Mouse (Mus musculus) cerebellum, postnatal 4 days (tissue): Measurements from ENCODE around the gene H2-T22.
A peak's percentile ranks its signal among the peaks of the same experiment; 100 is the strongest.
"Not testable (repeated sequence)": the region's sequence is repeated elsewhere in the genome, so short reads cannot be mapped to it uniquely, and the experiment has no call there.

Source experiments
- DNase-seq, 2 experiments: peaks; one replicate each; pipeline ENCODE4 v3.0.0; 2022; ENCODE audit warnings: low spot score in 2 of 2, mixed read lengths in 1 of 2

Gene H2-T22

DNA sequence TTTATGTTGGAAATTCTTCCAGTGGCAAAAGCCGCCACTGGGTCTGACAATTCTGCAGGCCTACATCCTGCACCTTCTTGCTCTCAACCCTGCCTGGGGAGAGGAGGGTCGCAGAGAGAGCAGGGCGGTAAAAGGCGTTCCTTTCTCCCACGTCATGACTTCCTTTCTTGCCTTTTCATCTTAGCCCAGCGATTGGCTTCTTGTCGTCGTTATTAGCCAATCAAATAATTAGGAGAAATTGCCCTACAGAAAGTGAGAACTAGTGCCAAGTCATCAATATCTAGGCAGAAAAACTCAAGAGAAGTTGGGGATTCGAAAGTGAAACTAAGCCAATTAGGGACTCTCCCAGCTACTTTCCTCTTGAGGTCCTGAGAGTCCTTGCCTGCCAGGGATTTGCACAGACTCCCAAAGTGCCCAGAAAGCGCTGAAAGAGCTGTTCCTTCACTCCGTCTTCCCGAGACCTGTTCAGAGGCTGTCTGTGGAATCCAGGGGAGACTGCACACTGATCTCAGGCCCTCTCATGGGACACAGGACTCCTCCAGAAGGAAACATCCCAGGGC, at the start of gene H2-T22, which contains the start of gene Gm6034:
Gene H2-T22 (minus strand): TSS at position 138 of the 560 bp plus-strand sequence.
Gene Gm6034 (plus strand): TSS at position 352 of the 560 bp plus-strand sequence.
- peak in 1 of 2 experiments; percentile 43 for DNase-seq

DNA sequence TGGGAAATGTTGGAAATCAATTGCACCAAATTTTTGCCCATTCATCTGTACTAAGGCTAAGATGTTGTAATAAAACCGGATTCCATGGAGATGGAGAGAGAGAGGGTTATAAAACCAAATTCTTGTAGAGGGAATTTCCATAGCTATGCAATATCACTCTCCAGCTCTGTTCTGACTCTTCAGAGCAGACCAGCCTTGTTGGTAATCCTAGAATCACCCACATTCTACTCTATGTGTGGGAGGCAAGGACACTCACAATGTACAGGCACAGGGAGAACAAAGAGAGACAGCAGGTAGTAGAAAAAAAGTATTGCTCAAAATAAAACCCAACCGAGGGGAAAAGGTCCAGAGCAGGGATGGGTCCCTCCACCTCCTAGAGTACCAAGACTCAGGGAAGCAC, 49.4 kb upstream of the H2-T22 start:
- not testable (repeated sequence) for DNase-seq

- DNase-seq, result not testable (repeated sequence)
Observed at GRCm38 (mm10) chr17:36085976-36086375, 43.4 kb upstream of the H2-T22 start.

DNA sequence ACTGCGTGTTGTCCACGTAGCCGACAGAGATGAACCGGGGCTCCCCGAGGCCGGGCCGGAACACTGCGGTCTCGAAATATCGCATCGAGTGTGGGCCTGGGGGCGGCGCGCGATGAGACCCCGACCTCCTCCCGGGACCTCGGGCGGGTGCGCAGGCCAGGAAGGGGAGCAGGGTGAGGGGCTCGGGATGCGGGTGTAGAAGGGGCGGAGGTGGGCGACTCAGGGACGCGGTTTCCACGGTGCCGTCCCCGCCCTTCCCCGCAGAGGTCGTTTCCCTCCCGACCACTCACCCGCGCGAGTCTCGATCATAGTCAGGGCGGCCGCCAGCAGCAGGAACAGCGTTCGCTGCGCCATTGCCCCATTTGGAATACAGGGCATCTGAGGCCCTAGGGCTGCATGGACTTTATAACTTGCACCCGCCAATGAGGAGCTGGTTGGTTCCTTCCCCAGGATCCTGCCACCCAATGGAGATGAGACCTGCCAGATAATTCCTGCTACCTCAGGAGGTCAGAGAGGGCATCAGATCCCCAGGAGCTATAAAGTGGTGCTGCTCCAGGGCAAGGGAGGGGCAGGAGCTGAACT, 41.4 kb upstream of the H2-T22 start:
- DNase-seq, result peak in 1 of 2 experiments; percentile 10

GRCm38 (mm10) chr17:36083266-36083869, 40.8 kb upstream of the H2-T22 start:
- peak in 1 of 2 experiments; percentile 14 for DNase-seq

- DNase-seq, result not testable (repeated sequence)
Observed at GRCm38 (mm10) chr17:36082519-36083232, 40.1 kb upstream of the H2-T22 start.

- not testable (repeated sequence) for DNase-seq
Observed at GRCm38 (mm10) chr17:36081901-36082300, 39.4 kb upstream of the H2-T22 start.

DNA sequence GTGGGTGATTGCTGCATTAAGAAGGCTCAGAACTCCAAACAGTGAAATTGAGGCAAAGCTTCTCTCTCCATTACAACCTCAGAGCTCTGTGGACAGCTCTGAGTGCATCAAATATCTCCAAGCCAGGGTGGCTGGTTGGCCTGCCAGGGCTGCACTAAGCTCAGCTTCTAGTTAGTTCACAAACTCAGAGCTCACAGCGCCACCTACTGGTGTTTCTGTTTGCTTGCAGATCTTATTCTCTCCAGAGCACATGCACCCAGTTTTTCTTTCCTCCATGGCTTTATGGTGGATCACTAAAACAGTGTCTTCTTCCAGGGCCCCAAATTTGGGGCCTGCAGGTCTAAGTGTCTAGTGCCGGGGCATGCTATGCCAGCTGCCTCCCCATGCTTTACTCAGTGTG, 18.3 kb upstream of the H2-T22 start:
- DNase-seq, result peak; percentile 84 to 86

- not testable (repeated sequence) for DNase-seq
Observed at GRCm38 (mm10) chr17:36058362-36058761, 15.8 kb upstream of the H2-T22 start, which contains the start of gene Gm11127. Gene Gm11127 (minus strand): TSS chr17:36058371.

DNA sequence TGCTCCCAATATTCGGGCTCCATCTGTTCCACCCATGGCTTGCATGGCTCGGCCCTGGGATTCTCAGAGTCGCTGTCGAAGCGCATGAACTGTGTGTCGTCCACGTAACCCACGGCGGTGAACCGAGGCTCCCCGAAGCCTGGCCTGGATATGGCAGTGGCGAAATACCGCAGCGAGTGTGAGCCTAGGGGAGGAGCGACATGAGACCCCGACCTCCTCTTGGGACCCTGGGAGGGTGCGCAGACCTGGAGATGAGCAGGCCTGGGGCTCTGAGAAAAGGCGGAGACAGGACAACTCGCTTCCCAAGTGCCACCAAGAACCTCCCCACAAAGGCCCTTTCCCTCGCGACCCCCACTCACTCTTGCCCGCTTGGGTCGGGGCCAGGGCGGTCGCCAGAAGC, 15.4 kb upstream of the H2-T22 start:
- DNase-seq, result not testable (repeated sequence)

GRCm38 (mm10) chr17:36043286-36043685, 739 bp upstream of the H2-T22 start:
- DNase-seq, result no peak

- not testable (repeated sequence) for DNase-seq
Observed at GRCm38 (mm10) chr17:36042055-36042454, 492 bp downstream of the H2-T22 start.

GRCm38 (mm10) chr17:36040604-36041003, 1.9 kb downstream of the H2-T22 start:
- DNase-seq, result not testable (repeated sequence)

- DNase-seq, result not testable (repeated sequence)
Observed at GRCm38 (mm10) chr17:36036126-36036525, 6.4 kb downstream of the H2-T22 start.

- peak; percentile 36 to 42 for DNase-seq
Observed at GRCm38 (mm10) chr17:36035010-36035638, 7.4 kb downstream of the H2-T22 start.

GRCm38 (mm10) chr17:36034524-36034923, 8.0 kb downstream of the H2-T22 start:
- not testable (repeated sequence) for DNase-seq

DNA sequence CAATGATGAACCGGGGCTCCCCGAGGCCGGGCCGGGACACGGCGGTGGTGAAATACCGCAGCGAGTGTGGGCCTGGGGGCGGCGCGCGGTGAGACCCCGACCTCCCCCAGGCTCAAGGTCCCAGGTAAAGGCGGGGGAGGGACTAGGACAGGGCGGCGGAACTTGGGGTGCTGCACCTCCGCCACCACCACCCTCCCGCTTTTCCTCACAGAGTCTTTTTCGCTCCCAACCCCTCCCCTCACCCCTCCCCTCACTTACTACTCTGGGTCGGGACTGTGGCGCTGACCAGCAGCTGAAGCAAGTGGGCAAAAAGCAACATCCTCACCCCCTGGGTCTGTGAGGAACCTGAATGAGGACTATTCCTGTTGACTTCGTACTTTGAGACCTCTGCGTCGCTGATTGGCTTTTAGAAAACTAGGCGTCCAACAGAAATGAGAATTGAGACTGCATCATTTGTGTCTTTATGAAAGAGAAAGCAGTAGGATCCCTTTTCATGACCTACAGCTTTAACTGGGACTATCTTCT, 10.1 kb downstream of the H2-T22 start, which contains the start of gene H2-T23:
Gene H2-T23 (minus strand): TSS at position 505 of the 525 bp plus-strand sequence.
- peak in 1 of 2 experiments; percentile 17 for DNase-seq

DNA sequence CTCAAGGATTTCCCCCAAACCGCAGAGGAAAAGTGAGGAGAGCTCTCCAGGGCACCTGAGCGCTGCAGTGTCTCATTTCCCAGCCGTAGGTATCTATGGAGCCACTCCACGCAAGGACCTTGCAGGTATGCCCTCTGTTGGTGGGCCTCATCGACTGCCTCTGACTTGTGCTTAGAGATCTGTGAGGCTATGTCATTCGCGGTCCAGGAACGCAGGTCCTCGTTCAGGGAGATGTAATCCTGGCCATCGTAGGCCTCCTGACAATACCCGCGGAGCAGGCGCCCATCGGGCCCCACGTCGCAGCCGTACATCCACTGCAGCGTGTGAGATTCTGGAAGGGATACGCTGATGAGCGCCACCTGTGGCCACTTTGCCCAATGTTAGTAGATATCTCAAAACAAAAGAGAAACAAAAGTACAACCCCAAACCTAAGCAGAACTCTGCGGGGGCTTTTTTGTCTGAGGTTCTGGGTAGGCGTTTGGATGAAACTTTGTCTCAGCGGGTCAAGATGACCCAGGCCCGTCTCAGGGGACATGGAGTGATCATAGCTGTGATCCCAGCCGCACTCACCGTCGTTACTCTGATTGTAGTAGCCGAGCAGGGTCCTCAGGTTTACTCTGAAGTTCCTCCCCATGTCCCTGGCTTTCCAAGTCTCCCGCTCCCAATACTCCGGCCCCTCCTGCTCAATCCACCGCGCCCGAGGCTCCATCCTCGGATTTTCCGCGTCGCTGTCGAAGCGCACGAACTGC, 10.8 kb downstream of the H2-T22 start:
- peak in 1 of 2 experiments; percentile 32 for DNase-seq

- not testable (repeated sequence) for DNase-seq
Observed at GRCm38 (mm10) chr17:36030703-36031582, 11.6 kb downstream of the H2-T22 start.
